Mouse (Mus musculus) ES-Bruce4 (cell line): ENCODE measurements at regions not wholly inside any gene's neighbourhood (a gene's known extent, or its start where the extent isn't known, plus 50 kb on each side); places are given as distances from the start of the nearest gene placed in this dataset.
"Not testable (repeated sequence)": the region's sequence is repeated elsewhere in the genome, so short reads cannot be mapped to it uniquely, and the experiment has no call there.

Experiments used
- H3K27ac ChIP-seq: 2 replicates; pipeline ENCODE4 v1.5.1; 2012; ENCODE audit warnings: low read length, inconsistent platforms; ENCODE audit not compliant: insufficient read depth
- H3K27me3 ChIP-seq: 2 replicates; pipeline ENCODE4 v1.6.1; 2012; ENCODE audit warnings: mild to moderate bottlenecking, low read length, inconsistent platforms; ENCODE audit not compliant: control insufficient read depth, poor library complexity, insufficient read depth, severe bottlenecking
- H3K36me3 ChIP-seq: 2 replicates; pipeline ENCODE4 v1.6.1; 2012; ENCODE audit warnings: inconsistent platforms, mild to moderate bottlenecking, low read length, moderate library complexity; ENCODE audit not compliant: control insufficient read depth, poor library complexity, insufficient read depth, severe bottlenecking
- H3K4me1 ChIP-seq: one replicate; pipeline ENCODE4 v1.8.1; 2011; ENCODE audit warnings: low read length; ENCODE audit not compliant: control insufficient read depth, insufficient read depth
- H3K4me3 ChIP-seq: 2 replicates; pipeline ENCODE4 v1.5.1; 2011; ENCODE audit warnings: low read depth, mild to moderate bottlenecking, low read length
- H3K9ac ChIP-seq: 2 replicates; pipeline ENCODE4 v1.6.1; 2012; ENCODE audit warnings: low read depth, mild to moderate bottlenecking, inconsistent platforms; ENCODE audit not compliant: poor library complexity, severe bottlenecking
- H3K9me3 ChIP-seq: replicated peaks from 2 replicates; pipeline ENCODE4 v1.6.1; 2012; ENCODE audit warnings: mild to moderate bottlenecking, low read length, inconsistent platforms; ENCODE audit not compliant: control insufficient read depth, poor library complexity, insufficient read depth, severe bottlenecking
- EP300 ChIP-seq: IDR thresholded peaks from 2 replicates; pipeline ENCODE4 v1.6.1; 2011; ENCODE audit warnings: low read depth, low read length; ENCODE audit not compliant: insufficient read depth

DNA sequence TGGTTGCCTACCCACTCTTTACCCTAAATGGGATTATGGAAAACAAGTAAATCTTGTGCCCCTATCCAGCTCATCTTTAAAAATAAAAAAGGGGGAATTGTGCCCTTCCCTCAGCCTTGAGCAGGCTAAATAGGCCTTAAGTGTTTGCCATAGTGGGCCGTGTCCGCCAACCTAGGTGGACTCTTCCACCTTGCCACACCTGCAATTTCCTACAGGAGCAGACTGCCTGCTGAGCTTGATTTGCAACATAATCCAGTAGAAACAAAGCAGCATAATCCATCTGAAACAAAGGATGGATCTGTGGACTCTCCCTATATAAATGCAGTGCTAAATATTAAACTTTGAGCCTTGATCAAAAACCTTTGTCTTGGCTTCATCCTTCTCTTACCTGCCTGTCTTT lies 970.9 kb downstream of the Gm37988 start:
- not testable (repeated sequence) for H3K4me1 ChIP-seq, H3K9me3 ChIP-seq, H3K9ac ChIP-seq, H3K36me3 ChIP-seq, H3K4me3 ChIP-seq, H3K27me3 ChIP-seq
- TF ChIP-seq EP300, result peak; percentile 65; the same call in 1 of the 2 replicates
- H3K27ac ChIP-seq, result peak overlapping the region; percentile 73
